Mouse (Mus musculus) liver, postnatal 0 days (tissue): Measurements from ENCODE around the gene Lrriq4.

Source experiments
- CTCF ChIP-seq: sonication (generic); IDR thresholded peaks from 2 replicates; pipeline ENCODE4 v1.5.1; 2016; ENCODE audit warnings: antibody characterized with exemption, low read depth
- EP300 ChIP-seq: IDR thresholded peaks from 2 replicates; pipeline ENCODE4 v1.6.1; 2016; ENCODE audit warnings: antibody characterized with exemption, low read depth, mild to moderate bottlenecking

- TF ChIP-seq EP300 = no peak
- no peak for TF ChIP-seq CTCF
Measured at GRCm38 (mm10) chr3:30683190-30683589, 38.9 kb downstream of the Lrriq4 start.
